Mouse (Mus musculus) liver, embryonic 14.5 days (tissue): ENCODE measurements around the gene Olfr169. TPM values are rescaled to one million over a fixed set of nuclear protein-coding genes. Genes with fewer than 3 reads are reported as not detected.

ENCODE experiments used
- ATAC-seq: fragments of 200-750 bp; cut with Nextera tagmentation; 2 replicates; pipeline ENCODE4 v1.8.0; 2017; ENCODE audit warnings: moderate number of reproducible peaks, mild to moderate bottlenecking, moderate library complexity; ENCODE audit not compliant: insufficient read depth
- DNase-seq, 3 experiments: peaks; one replicate each; pipeline ENCODE4 v3.0.0-alpha.2; 2012 to 2013; ENCODE audit warnings: low read depth in 3 of 3, low spot score in 3 of 3
- H3K27ac ChIP-seq: fragments of 300-500 bp; sonication (generic); 2 replicates; pipeline ENCODE4 v1.5.1; 2014; ENCODE audit warnings: moderate library complexity, mild to moderate bottlenecking, control low read depth, inconsistent platforms
- H3K27me3 ChIP-seq: fragments of 300-500 bp; sonication (generic); 2 replicates; pipeline ENCODE4 v1.6.1; 2014; ENCODE audit warnings: mild to moderate bottlenecking, low read length, moderate library complexity; ENCODE audit not compliant: control insufficient read depth, insufficient read depth
- H3K36me3 ChIP-seq: fragments of 300-500 bp; sonication (generic); replicated peaks from 2 replicates; pipeline ENCODE4 v1.6.1; 2014; ENCODE audit warnings: low read depth; ENCODE audit not compliant: control insufficient read depth, insufficient read depth
- H3K4me1 ChIP-seq, 2 experiments: fragments of 200-500 bp in 1 of 2; fragments of 300-500 bp in 1 of 2; sonication (generic) in 1 of 2; replicated peaks; 2 replicates each; pipeline ENCODE4 v1.6.1; 2012 to 2014; ENCODE audit warnings: antibody characterized with exemption in 1 of 2, inconsistent platforms in 1 of 2, low read length in 1 of 2; ENCODE audit not compliant: control insufficient read depth in 2 of 2, insufficient read depth in 2 of 2
- H3K4me2 ChIP-seq: fragments of 300-500 bp; sonication (generic); 2 replicates; pipeline ENCODE4 v1.6.1; 2014; ENCODE audit warnings: low read depth, mild to moderate bottlenecking, control low read depth, moderate library complexity
- H3K4me3 ChIP-seq, 2 experiments: fragments of 200-500 bp in 1 of 2; fragments of 300-500 bp in 1 of 2; sonication (generic) in 1 of 2; 2 replicates each; pipeline ENCODE4 v1.5.1; 2012 to 2014; ENCODE audit warnings: low read depth in 2 of 2, low read length in 2 of 2, mild to moderate bottlenecking in 2 of 2, control low read depth in 1 of 2, inconsistent platforms in 1 of 2, moderate library complexity in 1 of 2; ENCODE audit not compliant: insufficient read depth in 1 of 2
- H3K9ac ChIP-seq: fragments of 300-500 bp; sonication (generic); replicated peaks from 2 replicates; pipeline ENCODE4 v1.6.1; 2014; ENCODE audit warnings: mild to moderate bottlenecking, control low read depth, moderate library complexity
- H3K9me3 ChIP-seq: fragments of 300-500 bp; sonication (generic); 2 replicates; pipeline ENCODE4 v1.6.1; 2016; ENCODE audit warnings: low read length, mixed read lengths; ENCODE audit not compliant: control insufficient read depth
- CTCF ChIP-seq: IDR thresholded peaks from 2 replicates; pipeline ENCODE4 v1.5.1; 2016; ENCODE audit warnings: antibody characterized with exemption, low read depth, control low read depth
- WGBS: fragments of 180-500 bp; shearing (Covaris S2); extraction: QIAGEN DNeasy Blood & Tissue Kit; methylation state at CpG from one replicate; pipeline ENCODE4 v1.1.7; 2014; ENCODE audit not compliant: insufficient replicate concordance; 5-methylcytosine and 5-hydroxymethylcytosine counted together
- polyA plus RNA-seq, 2 experiments: library from polyadenylated mRNA; depleted of rRNA in 1 of 2; stranded (reverse) in 1 of 2; unstranded in 1 of 2; fragments of >200 nt; fragmentation: Nextera tagmentation in 1 of 2; extraction: Ambion mirVana in 1 of 2; gene quantifications; 2 replicates each; pipeline versions ENCODE4 v1.2.1 to v1.2.3; 2012 to 2014

Olfr169 gene
- polyA plus RNA-seq, 2 experiments: not detected

GRCm38 (mm10) chr16:19522166-19522565 lies 49.4 kb downstream of the Olfr169 start, which contains the start of gene Olfr167:
Gene Olfr167, minus strand, starts transcription at chr16:19522266.
- ATAC-seq (no peak), DNase-seq (no peak)
- 63% methylated on average over 2 of the region's 2 CpGs for WGBS
- Histone ChIP-seq H3K9me3 (no peaks in the 10 kb centered on the region), H3K27ac (no peak within 1 kb of the TSS), H3K36me3 (no peaks in the 10 kb centered on the region), H3K4me1 (no peaks in the 10 kb centered on the region), H3K9ac (no peak within 1 kb of the TSS), H3K4me3 (no peak within 1 kb of the TSS), H3K27me3 (no peaks in the 10 kb centered on the region), H3K4me2 (no peak within 1 kb of the TSS)
- TF ChIP-seq CTCF: no peak

Other genes with a start within 250 kb of the Olfr169 start
- not detected in 2 replicates for gene Olfr165, start 148.7 kb downstream of the Olfr169 start, polyA plus RNA-seq (2012; rRNA removed)
- not detected in 2 replicates for gene Olfr165, start 148.7 kb downstream of the Olfr169 start, polyA plus RNA-seq (2014; fragmentation: Nextera tagmentation; extraction: Ambion mirVana)
- not detected in 2 replicates for gene Olfr166, start 88.1 kb downstream of the Olfr169 start, polyA plus RNA-seq (2012; rRNA removed)
- gene Olfr166, start 88.1 kb downstream of the Olfr169 start, polyA plus RNA-seq (2014; fragmentation: Nextera tagmentation; extraction: Ambion mirVana): not detected in 2 replicates
- gene Olfr167, start 49.5 kb downstream of the Olfr169 start, polyA plus RNA-seq (2012; rRNA removed): not detected in 2 replicates
- not detected in 2 replicates for gene Olfr167, start 49.5 kb downstream of the Olfr169 start, polyA plus RNA-seq (2014; fragmentation: Nextera tagmentation; extraction: Ambion mirVana)
- gene Olfr168, start 36.3 kb downstream of the Olfr169 start, polyA plus RNA-seq (2012; rRNA removed): not detected in 2 replicates
- gene Olfr168, start 36.3 kb downstream of the Olfr169 start, polyA plus RNA-seq (2014; fragmentation: Nextera tagmentation; extraction: Ambion mirVana): not detected in 2 replicates
- not detected in 2 replicates for gene Olfr170, start 40.1 kb upstream of the Olfr169 start, polyA plus RNA-seq (2012; rRNA removed)
- gene Olfr170, start 40.1 kb upstream of the Olfr169 start, polyA plus RNA-seq (2014; fragmentation: Nextera tagmentation; extraction: Ambion mirVana): not detected in 2 replicates
- gene Olfr171, start 58.1 kb upstream of the Olfr169 start, polyA plus RNA-seq (2012; rRNA removed): not detected in 2 replicates
- gene Olfr171, start 58.1 kb upstream of the Olfr169 start, polyA plus RNA-seq (2014; fragmentation: Nextera tagmentation; extraction: Ambion mirVana): not detected in 2 replicates
- not detected in 2 replicates for gene Lamp3, start 134.6 kb upstream of the Olfr169 start, polyA plus RNA-seq (2012; rRNA removed)
- 0.06 TPM in 1 of 2 replicates, not detected in the other for gene Lamp3, start 134.6 kb upstream of the Olfr169 start, polyA plus RNA-seq (2014; fragmentation: Nextera tagmentation; extraction: Ambion mirVana)
- 0.05 and 0.08 TPM in 2 replicates for gene B3gnt5, start 188.4 kb upstream of the Olfr169 start, polyA plus RNA-seq (2012; rRNA removed)
- 0.13 and 0.24 TPM in 2 replicates for gene B3gnt5, start 188.4 kb upstream of the Olfr169 start, polyA plus RNA-seq (2014; fragmentation: Nextera tagmentation; extraction: Ambion mirVana)